Mouse (Mus musculus): ENCODE data around the gene Musk.

Gene Musk

DNA sequence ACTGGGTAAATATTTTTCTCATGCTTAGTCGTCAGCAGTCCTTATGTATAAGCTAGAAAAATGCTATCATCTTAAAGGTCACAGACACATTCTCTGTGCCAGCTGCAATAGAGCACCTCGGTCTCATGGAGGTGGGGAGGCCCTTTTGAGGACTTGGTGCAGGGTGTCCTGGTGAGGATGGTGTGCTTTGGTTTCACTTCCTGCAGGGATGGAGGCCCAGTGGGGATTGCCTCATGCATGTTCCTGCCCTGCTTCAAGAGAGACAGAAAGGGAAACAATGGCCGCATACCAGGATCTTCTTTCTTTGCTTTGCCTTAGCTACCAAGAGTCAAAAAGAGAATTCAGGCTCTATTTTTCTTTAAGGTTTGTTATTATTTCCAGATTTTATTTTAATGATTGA lies 31.8 kb downstream of the Musk start:
- no peak for DNase-seq

DNA sequence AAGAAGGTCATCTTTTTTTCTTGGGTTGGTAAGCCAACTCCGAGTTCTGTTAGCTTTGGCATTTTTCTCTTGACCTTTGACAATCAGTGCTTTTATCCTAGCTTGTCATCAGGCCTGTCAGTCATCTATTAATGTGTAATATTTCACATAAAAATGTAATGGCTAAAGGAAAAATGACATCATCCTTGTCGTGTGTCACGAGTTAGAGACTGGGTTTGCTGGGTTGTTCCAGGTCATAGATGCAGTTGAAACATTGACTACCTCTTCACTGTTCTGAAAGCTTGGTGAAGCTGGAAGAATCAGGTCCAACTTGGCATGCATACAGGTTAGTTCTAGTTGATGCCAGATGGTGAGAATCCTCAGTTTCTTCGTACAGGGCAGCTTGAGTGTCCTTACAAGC lies 34.5 kb downstream of the Musk start:
- no peak for DNase-seq

DNA sequence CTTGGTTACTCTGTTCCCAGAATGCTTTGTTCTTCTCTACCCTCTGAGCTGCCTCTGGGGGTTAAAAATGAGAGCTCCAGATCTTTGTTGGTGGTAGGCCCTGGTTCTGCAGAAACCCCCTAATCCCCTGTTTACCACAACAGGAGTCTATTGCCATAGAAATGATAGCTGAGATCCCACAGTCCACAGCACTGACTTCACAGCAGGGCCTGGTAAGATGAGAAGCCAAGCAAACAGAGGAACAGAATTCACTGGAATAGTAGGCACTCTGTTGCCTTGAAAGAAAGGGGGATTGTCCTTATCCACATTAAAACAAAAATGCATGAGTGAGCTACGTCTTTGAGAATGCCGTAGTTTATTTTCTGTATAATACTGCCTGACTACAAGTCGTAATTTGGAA lies 41.0 kb downstream of the Musk start:
- no peak for DNase-seq

DNA sequence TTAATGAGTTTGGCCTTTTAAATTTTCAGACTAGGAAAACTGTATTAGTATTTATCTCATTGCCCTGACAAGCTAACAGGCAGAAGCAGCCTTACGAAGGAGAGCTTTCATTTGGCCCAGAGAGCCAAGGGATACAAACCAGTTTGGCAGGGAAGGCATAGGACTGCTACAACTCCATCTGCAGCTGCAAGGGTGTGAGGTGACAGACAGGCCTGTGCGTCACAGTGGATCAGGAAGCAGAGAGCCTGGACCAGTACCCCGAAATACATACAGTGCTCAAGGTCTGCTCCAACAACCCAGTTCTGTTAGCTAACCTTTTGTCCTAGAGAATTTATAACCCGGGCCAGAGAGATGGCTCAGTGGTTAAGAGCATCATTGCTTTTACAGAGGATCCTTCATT lies 42.5 kb downstream of the Musk start:
- no peak for DNase-seq

DNA sequence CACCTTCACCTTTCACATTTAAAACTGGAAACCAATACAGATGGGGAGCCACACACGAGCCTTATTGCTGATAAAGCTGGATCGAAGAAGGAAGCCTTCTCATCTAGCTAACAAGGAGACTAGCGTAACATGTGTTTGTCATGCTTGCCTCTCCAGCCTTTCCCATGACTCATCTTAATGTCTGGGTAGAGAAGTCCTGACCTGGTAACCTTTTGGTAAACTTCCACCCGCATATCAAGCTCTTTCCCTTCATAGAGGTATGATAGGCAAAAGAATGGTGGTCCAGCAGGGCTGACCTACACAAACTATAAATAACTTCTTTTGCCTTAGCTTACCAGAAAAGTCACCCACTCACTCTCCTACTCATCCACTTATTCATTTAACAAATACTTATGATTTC lies 44.3 kb downstream of the Musk start:
- DNase-seq: no peak

DNA sequence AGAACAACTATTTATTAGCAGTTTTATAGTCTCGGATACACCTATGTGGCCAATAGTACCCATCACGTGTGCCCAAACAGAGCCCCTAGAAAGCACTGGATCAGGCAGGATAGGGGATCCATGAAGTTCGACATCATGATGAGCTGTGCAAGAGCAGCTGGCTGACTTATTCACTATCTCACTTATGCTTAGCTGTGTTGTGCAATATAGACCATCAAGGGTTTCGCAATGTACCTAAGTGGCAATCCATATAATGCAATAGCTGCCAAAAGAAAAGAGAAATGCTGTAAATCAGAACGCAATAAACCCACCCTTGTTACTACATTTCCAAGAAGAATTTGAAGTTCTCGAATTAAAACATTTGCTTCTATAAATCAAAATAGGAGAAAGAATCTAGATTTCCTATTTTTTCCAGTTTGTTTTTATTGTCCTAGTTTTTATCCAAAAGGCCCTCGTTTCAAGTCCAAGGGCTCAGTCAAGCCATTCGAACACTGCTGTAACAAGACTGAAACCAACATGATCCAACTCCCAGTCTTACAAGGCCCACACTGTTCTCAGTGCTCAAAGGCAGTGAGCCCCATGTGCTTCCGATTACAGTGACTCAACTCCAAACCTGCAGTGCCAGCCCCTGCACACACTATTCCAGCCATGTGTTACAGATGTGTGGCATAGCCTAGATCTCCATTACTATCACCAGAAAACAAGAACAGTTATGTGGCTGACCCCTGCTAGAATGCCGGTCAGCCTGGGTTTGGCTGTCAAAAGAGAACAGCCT lies 45.3 kb downstream of the Musk start:
- no peak for DNase-seq

DNA sequence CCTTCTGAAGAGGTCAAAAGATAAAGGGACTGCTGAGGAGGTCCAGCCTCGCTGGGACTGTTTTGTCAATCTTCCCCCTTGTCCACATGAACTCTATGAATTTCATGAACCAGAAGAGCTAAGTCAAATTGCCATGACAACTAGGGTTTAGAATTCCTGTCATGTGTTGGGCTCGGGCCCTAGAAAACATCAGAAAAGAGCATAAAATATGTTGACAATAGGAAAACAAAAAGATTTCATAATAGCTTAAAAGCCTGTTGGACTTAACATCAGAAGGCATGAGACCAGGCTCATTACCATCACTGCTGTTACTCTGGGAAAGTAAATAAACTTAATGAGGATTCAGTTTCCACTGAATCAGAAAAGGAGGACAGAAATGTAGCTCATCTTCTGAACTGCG lies 46.6 kb downstream of the Musk start:
- no peak for DNase-seq

DNA sequence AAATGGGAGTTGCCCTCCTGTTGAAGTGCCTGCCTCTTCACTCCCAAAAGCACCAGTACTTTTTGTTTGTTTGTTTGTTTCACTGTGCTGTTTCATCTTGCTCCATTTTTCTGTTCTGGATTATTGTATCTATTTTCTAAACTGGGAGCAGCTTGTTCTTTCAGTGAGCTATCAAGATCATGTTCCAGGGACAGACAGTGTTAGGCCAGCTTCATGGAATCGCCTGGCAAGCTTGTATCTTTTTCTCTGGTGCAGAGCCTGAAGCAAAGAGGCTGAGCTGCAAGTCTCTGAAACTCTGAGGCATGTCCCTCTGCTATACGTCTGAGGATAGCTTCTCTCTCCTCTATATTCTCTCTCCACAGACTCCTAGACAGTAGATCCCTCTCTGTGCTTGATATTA lies 50.5 kb downstream of the Musk start:
- no peak for DNase-seq

DNA sequence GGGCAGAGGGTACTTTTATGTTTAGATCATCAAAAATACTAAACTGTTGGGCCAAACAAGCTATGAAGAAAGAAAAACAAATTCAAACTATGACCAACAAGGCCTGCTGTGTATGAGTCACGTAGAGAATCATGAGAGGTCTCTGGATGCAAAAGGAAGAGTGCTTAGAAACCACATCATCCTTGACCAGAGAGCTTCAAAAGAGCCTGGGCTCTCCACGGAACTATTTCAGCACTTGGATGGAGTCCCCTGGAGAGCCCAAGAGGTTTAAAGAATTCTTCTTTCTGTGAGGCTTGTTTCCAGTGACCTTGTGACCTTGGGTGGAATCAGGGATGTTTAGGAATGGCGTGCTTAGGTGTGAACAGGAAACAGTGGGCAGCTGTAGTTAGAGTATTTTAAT lies 53.5 kb downstream of the Musk start:
- no peak for DNase-seq

DNA sequence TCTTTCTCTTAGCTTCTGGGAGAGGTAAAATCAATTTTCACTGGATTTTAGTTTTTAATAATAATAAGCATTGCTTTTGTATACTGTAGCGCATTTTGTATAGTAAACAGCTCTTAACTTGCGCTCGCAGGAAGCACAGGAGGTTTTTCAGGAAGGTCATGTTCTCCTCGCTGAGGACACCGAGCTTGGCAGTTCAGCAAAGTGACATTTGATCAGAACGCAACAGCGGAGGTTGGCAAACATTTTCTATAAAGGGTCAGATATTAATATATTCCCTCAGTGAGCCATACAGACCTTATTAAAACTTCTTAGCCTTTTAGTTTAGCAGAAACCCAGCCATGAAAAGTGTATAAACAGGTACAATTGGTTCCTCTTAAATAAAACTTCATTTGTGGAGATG lies 64.4 kb downstream of the Musk start:
- DNase-seq: no peak

DNA sequence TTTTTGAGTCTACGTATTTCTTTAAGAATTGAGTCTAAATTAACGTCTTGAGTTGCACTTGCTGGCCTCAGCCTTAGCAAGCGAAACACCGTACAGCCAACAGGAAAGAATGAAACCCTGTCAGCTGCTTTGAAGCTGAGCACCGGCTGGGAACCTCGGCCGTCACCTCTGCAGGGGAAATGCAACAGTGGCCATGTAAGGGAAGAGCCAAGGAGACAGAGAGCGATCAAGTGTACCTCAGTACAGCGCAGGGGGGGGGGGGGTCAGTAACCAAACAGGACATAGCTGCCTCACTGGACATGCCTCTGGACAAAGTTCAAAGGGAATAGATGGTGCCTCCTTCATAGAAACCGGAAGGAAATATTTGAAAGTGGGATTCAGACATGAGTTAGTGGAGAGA lies 65.4 kb downstream of the Musk start:
- no peak for DNase-seq

DNA sequence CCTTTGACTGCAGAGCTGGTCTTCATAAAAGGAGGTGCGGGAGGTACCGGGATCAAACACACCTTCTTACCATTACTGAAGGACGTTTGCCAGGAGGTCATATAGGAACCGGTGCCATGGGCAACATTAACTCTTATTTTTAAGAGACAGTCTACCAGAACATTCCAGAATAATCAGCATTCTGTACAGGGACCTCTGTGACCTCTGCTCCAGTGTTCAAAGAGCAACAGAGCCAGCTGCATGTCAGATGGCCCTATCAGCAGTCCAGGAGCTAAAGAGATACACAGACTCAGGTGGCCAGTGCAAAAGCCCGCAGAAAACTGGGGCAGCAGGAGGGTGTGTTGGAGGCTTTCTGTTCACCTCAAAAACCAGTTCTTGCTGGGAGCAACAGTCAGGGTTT lies 65.8 kb downstream of the Musk start:
- no peak for DNase-seq

DNA sequence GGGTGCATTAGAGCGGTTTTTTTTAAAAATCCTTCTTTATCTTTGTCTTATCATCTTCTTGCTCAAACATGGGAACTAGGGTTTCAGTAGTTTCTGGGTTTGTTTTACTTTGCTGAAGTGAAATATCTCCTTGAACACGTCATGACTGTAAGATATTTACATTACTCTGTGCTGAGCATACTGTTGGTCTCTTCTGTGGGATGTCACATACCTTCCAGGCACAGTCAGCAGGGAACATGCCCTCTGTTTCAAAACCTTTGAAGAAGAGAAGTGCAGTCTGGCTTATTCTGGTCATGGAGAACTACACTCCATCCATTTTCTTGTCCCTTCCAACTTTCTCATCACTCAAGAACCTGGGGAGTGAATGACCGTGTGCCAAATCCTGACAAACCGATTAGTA lies 73.2 kb downstream of the Musk start:
- no peak for DNase-seq

DNA sequence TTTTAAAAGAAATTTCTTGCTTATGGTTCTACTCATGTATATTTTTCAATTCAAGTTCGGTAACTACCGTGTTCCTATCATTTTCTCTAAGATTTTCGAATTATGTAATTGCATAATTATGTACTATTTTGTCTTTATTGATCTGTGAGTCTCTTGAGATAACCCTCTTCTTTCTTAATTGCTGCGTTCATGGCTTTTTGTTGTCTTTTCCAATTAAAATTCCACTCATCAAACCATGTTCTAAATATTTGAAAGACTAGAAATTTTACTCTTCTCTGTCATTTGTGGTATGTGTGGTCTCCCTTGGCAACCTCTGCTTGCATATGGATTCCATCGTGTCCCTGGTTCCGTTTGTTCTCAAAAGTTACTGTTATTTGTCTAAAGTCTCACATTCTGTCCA lies 79.6 kb downstream of the Musk start:
- no peak for DNase-seq

DNA sequence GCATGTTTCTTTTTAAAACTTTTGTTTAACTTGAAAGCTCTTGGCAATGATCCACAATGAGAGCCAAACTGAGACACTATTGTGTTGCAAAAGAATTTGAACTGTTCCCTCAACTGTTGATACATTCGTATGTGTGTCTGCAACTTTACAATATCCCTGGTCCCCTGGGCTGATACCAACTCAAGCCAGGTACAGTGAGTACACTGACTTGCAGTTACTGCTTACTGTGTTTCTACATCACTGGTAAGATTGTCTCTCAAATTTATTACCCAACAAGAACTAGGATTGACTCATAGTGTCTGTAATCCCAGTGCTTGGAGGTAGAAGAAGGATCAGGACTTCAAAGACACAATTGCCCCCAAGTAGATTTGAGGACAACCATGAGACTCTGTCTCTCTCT lies 85.3 kb downstream of the Musk start:
- no peak for DNase-seq

DNA sequence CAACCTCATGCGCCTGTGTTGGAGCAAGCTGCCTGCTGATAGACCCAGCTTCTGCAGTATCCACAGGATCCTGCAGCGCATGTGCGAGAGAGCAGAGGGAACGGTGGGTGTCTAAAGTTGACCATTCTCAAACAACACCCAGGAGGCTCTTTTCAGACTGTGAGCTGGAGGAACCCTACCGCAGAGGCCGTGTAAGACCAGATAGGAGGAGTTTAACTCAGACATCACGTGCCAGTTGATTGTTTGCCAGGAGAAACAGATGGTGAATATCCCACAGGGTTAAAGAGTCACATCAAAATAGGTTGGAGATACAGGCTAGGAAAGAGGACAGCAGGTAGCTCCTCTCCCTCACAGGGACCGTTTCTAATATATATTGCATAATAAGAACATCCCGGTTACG lies 87.8 kb downstream of the Musk start:
- DNase-seq: no peak

DNA sequence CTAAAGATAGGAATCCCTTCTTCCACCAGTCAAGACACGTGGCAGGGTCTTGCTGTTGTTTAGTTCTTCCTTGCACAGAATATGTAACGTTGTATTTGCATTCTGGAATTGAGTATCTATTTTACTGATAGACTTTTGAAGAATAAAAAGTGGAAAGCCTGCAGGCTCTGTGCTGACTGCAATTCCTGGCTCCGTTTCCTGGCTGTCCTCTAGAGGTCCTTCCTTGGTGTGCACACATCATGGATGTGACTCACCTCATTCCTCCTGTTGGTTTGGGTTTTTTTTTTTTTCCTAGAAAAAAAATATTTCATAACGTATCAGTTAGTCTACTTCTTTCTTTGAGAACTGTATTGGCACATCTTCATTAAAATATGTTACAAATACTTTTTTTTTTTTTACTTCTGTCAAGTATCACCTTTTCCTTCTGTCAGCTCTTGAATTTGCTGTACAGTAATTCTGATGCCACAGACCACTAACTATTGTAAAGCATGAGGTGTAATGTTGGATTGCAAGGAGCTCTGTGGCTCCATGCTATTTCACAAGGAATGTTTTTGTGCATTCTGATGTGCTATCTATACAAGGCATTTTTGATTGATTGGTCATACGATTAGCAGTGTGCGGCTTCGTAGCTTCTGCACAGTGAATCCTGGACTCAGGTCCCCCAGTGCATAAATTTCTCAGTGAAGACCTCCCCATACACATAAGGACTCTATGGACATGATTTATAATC lies 88.5 kb downstream of the Musk start:
- DNase-seq: no peak

DNA sequence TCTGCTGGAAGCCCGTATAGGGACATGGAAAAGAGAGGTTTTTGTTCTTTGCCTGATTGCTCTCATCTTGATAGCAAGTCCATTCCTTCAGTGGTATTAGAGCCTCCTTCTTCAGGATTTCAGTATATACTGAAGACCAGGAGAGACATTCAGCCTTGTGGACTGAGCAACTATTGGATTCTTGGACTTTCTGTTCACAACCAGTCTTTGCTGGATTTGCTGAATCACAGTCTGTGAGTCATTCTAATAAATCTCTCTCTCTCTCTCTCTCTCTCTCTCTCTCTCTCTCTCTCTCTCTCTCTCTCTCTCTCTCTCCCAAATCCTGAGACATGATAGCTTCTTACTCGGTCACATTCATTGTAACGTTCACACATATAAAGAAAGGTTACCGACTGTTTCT lies 93.4 kb downstream of the Musk start:
- no peak for DNase-seq

DNA sequence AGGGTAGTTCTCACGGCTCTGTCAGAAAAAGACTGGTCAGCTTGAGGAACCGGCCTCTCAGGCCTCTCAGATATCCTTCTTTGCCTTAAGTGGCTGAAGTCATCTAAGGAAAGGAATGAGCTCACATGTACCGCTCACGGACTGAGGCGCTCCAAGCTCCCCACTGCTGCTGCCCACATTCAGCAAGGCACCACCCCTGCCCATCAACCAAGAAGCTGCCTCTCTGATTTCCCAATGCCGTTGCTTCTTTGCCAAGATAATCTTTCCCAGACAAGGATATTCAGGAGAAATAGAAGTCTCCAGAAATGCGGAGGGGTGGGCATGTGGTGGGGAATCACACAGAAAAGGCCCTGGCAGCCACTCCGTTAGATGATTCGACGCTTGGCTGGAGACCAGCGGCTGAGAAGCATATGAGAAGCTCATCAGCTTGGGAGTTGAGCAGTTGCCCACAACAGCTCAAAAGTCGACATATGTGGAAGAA lies 115.1 kb downstream of the Musk start:
- no peak for DNase-seq

DNA sequence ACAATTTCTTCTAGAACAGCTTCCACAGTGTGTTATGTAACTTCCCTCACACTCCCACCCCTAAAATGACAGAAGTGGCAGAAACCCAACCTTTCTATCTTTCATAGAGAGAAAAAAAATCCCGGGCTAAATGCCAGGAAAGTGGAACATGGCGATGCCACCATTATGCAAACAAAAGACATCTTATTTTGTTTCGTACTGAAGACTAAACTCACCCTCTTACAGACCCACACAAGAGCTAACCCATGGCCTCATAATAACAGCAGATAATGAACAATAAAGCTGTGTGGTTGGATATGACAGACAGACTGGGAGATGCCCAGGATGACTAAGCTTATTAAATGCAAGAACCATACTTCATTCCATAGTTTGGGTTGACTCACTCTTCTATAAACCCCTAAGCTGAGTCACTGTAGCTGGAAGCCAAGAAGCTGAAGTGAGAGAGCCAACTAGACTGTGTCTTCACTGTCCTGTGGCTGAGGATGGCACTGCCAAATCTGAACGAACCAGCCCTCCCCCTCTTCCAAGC lies 116.3 kb downstream of the Musk start:
- no peak for DNase-seq

DNA sequence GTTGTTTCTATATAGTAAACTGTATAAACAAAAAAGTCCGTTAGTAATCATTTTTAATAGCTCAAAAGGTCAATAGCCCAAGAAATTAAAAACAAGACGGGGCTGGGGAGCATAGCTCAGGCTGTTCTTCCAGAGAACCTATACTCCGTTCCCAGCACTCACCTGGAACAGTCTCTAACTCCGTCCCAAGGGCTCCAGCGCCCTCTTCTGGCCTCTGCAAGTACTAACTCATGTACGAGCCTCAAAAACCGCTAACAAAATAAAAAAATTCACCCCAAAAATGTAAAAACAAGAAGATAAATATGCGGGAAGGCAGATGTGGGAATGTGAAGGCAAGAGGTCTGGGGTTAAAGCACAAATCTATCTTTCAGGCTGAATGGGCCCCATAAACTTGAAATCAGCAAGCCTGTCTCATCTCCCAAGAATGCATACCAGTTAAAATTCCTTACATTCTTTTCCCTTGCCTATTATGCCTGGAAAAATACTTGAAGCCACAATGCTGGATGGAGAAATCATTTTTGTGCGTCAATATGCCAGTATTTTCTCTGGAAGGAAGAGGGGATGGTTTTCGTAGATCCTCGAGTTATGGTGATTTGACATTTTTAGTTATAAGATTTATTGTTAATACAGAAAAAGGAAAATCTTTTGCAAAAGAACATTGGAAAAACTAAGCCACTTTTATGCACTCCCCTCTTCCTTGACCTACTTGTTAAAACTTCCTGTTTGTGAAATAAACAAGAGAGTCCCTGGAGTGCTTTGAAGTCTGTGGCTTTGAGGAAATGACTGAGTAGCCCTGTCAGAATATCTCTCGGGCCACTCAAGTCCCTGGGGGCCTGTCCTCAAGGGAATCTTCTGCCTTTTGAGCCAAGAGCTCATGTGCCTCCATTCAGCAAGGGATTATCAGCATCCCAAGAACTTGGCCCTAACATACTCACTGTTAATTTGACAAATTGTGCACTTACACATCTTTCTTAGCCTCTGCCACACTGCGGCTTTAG lies 127.7 kb downstream of the Musk start:
- no peak for DNase-seq

DNA sequence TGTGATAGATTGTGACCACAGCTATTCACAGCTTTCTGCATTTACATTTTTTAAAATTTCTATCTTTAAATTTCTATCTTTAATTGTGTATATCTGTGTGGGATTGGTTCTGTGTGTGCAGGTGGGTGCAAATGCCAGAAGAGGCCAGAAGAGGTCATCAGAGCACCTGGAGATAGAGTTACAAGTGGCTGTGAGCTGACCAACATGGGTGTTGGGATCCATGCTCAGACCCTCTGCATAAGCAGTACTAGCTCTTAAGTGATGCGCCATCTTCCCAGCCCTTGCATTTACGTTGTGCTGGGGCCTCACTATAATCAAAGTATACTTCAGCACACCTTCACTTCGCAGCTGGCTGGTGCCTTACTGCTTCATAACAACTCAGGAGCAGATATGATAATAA lies 129.8 kb downstream of the Musk start:
- DNase-seq: no peak

DNA sequence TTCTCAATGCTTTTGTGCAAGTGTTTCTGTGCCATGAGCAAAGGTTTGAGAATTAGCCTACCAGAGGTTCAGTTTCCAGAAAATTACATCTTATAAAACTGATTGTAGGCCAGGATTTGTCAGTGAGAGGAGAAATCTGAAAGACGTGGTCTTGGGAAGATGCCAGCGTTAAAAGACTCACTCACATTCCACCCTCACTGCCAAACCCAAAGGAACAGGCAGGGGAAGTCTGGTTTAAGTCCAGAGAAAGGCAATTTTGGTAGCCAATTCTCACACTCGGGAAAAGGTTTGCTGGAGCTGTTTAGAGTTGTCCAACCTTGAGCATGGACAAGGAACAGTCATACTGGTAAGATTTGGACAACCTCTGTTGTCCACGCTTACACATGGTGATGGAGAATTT lies 131.6 kb downstream of the Musk start:
- DNase-seq: no peak

Measured in thymus, postnatal 36 days (tissue).